Mouse (Mus musculus) liver, embryonic 11.5 days (tissue): ENCODE measurements around the gene Dgkd. TPM values are rescaled to one million over a fixed set of nuclear protein-coding genes. Genes with fewer than 3 reads are reported as not detected.

Experiments used
- ATAC-seq: fragments of 200-750 bp; cut with Nextera tagmentation; replicated peaks from 2 replicates; pipeline ENCODE4 v1.8.0; 2017; ENCODE audit warnings: moderate number of reproducible peaks, mild to moderate bottlenecking, moderate TSS enrichment, moderate library complexity; ENCODE audit not compliant: low FRiP score
- DNase-seq: peaks from one replicate; pipeline ENCODE4 v3.0.0-alpha.2; 2017; ENCODE audit warnings: low spot score
- H3K27ac ChIP-seq: fragments of 300-500 bp; sonication (generic); 2 replicates; pipeline ENCODE4 v1.5.1; 2014; ENCODE audit warnings: mild to moderate bottlenecking, low read depth, low read length, control low read depth
- H3K27me3 ChIP-seq: fragments of 300-500 bp; sonication (generic); replicated peaks from 2 replicates; pipeline ENCODE4 v1.6.1; 2014; ENCODE audit warnings: low read length, mixed read lengths; ENCODE audit not compliant: control insufficient read depth, insufficient read depth
- H3K36me3 ChIP-seq: fragments of 300-500 bp; sonication (generic); 2 replicates; pipeline ENCODE4 v1.6.1; 2014; ENCODE audit warnings: mild to moderate bottlenecking, low read length, moderate library complexity, mixed read lengths; ENCODE audit not compliant: control insufficient read depth, insufficient read depth
- H3K4me1 ChIP-seq: fragments of 300-500 bp; sonication (generic); replicated peaks from 2 replicates; pipeline ENCODE4 v1.6.1; 2014; ENCODE audit warnings: low read length, mixed read lengths; ENCODE audit not compliant: control insufficient read depth, insufficient read depth
- H3K4me2 ChIP-seq: fragments of 300-500 bp; sonication (generic); 2 replicates; pipeline ENCODE4 v1.6.1; 2014; ENCODE audit warnings: mild to moderate bottlenecking, control low read depth, moderate library complexity
- H3K4me3 ChIP-seq: fragments of 300-500 bp; sonication (generic); 2 replicates; pipeline ENCODE4 v1.5.1; 2014; ENCODE audit warnings: low read depth, low read length, control low read depth
- H3K9ac ChIP-seq: fragments of 300-500 bp; sonication (generic); 2 replicates; pipeline ENCODE4 v1.6.1; 2014; ENCODE audit warnings: low read depth, low read length, control low read depth
- H3K9me3 ChIP-seq: fragments of 300-500 bp; sonication (generic); 2 replicates; pipeline ENCODE4 v1.6.1; 2016; ENCODE audit warnings: low read length, inconsistent platforms, mixed read lengths; ENCODE audit not compliant: control insufficient read depth
- WGBS: fragments of 180-500 bp; shearing (Covaris S2); extraction: QIAGEN DNeasy Blood & Tissue Kit; methylation state at CpG from one replicate; pipeline ENCODE4 v1.1.7; 2014; 5-methylcytosine and 5-hydroxymethylcytosine counted together
- polyA plus RNA-seq: library from polyadenylated mRNA; unstranded; fragments of >200 nt; fragmentation: Nextera tagmentation; extraction: Ambion mirVana; gene quantifications from 2 replicates; pipeline ENCODE4 v1.2.1, GENCODE M21; 2014

The Dgkd gene
- polyA plus RNA-seq, 1 experiment from 2014 or later, result 33.5 TPM

DNA sequence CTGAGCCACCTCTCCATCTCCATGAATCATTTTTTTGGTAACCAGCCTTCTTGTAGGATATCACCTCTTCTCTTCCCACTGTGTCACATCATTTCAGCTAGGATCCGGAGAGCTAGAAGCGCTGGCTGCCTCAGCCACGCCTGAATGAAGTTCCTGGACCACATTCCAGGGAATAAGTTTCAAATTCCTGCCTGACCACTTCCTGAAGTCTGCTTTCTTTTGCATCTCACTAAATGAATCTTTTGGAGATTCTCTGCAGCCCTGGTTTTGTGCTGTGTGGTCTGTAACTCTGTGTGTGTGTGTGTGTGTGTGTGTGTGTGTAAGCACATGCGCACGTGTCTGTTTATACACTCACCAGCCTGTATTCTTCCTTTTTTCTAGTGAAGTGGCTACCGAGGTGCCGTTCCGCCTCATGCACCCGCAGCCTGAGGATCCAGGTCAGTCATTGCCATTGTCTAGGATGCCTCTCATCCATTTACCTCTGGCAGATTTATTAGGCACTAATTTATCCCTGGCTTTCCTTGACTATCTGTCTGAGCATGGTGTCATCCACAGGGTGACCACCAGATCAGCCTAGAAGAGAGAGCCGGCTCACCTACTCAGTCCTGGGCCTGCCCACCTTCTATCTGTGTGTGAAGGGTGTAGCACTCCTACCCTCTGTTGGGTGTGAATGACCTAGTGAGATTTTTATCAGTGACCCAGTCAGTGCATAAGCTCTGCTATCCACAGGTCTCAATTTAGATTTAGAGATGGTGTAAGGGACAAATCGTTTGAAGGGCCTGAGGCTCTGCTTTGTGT, 12.5 kb upstream of the Dgkd start:
- H3K36me3 ChIP-seq, result no peaks in the 10 kb centered on the region
- H3K4me1 ChIP-seq, result no peaks in the 10 kb centered on the region
- no peak overlapping the region for H3K27ac ChIP-seq
- no peaks in the 10 kb centered on the region for H3K9me3 ChIP-seq
- DNase-seq, result no peak
- 73% methylated on average over 11 of the region's 11 CpGs for WGBS
- H3K4me3 ChIP-seq, result no peak overlapping the region
- H3K4me2 ChIP-seq, result no peak overlapping the region
- no peak overlapping the region for H3K9ac ChIP-seq
- no peak for ATAC-seq
- H3K27me3 ChIP-seq, result no peaks in the 10 kb centered on the region

DNA sequence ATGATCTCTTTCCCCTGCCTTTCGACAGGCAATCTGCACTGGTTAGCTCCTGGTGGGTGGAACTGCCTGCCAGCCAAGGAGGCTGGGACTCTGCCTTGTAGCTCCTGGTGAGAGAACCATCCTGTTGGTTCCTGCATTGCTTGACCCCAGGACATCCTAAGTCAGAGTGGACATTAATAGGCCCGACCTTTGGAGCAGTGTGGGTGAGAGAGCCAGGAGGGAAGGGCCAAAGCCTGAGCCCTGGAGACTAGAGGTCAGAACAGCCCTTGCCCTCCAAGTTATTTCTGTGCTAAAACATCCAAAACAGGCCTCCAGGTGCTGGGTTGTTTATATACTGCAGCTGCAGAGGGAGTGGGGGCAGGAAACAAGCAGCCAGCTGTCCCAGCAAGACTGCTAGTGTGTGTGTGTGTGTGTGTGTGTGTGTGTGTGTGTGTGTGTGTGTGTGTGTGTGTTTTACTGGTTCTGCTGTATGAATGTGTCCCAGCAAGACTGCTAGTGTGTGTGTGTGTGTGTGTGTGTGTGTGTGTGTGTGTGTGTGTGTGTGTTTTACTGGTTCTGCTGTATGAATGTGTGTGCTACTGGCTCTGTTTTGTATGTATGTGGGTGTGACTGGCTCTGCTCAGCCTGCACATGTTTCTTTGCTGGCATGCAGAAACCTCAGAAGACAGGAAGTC, 6.1 kb upstream of the Dgkd start:
- Histone ChIP-seq H3K4me1 (peaks cover 14% of the 10 kb centered on the region), H3K9ac (no peak overlapping the region), H3K27ac (peak overlapping the region; percentile 2; the same call in 1 of the 2 replicates), H3K4me2 (no peak overlapping the region), H3K27me3 (no peaks in the 10 kb centered on the region), H3K36me3 (no peaks in the 10 kb centered on the region), H3K9me3 (no peaks in the 10 kb centered on the region), H3K4me3 (no peak overlapping the region)
- no peak; the same call in 1 of the 2 replicates for ATAC-seq
- 47% methylated on average over 2 of the region's 2 CpGs for WGBS
- no peak for DNase-seq

DNA sequence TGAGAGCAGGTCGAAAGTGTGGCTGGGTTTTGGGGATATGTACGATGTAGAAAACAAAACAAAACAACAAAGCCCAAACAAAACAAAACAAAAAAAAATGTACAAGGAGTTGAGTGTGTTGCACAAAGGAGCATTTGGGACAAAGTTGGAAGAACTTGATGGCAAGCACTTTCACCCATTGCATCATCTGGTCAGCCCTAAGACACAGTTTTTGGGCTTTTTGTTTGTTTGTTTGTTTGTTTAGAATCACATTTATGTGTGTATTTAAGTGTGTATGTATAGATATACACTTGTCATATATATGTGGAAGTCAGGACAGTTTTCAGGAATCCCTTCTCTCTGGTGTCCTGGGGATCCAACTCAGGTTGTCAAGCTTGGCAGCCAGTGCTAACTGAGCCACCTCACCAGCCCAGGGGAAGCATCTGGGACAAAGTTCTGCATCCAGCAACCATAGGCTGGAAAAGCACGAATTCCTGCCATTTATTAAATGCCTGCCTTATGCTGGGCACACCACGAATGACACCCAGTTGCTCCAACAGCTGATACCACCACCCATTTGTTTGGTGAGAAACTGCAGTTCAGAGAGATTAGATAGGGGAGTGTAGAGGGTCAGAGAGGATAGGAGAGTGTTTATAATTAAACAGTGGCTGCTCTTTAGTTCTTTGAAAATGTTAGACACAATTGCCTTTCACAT, 5.5 kb upstream of the Dgkd start:
- Histone ChIP-seq H3K27me3 (no peaks in the 10 kb centered on the region), H3K27ac (no peak overlapping the region), H3K36me3 (no peaks in the 10 kb centered on the region), H3K9me3 (no peaks in the 10 kb centered on the region), H3K4me3 (no peak overlapping the region), H3K4me1 (peaks cover 14% of the 10 kb centered on the region), H3K4me2 (no peak overlapping the region), H3K9ac (no peak overlapping the region)
- WGBS, result 21% methylated on average over 4 of the region's 4 CpGs
- ATAC-seq, result 0 out of 2 replicates have a peak, but pooled peaks have one; percentile 44
- no peak for DNase-seq

DNA sequence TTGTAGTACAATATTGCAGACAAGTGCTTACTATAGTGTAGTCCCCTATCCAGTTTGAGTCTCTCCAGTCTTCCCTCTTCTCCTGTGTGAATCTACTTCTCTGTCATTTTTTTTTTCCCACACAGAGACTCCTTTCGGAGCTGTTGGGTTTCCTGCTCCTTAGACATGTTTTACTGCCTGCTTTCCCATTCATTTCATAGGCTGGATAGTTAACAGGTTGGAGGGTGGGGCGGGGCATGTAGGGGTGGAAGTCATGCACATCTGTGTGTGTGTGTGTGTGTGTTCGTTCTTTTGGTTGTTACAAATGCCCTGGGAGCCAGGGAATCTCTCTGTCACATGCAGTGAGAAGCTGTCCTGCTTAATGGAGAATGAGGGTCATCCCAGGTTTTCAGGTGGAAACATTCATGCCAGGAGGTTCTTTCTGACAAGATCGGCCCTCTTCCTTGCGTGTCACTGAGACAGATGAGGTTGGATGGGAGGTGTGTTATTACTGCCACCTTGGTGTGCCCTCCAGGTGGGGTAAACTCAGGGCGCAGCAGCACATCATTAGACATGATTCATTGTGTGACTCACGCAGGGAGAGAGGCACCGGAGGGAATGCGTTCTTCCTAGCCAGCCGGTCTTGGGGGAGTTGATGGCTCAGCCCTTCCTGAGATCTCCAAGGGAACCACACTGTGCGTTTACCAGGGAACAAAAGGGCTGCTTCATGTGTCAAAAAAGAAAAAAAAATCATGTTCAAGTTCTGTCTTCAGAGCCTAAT, 4.7 kb upstream of the Dgkd start:
- 66% methylated on average over 11 of the region's 11 CpGs for WGBS
- Histone ChIP-seq H3K4me2 (no peak overlapping the region), H3K27ac (no peak overlapping the region)

DNA sequence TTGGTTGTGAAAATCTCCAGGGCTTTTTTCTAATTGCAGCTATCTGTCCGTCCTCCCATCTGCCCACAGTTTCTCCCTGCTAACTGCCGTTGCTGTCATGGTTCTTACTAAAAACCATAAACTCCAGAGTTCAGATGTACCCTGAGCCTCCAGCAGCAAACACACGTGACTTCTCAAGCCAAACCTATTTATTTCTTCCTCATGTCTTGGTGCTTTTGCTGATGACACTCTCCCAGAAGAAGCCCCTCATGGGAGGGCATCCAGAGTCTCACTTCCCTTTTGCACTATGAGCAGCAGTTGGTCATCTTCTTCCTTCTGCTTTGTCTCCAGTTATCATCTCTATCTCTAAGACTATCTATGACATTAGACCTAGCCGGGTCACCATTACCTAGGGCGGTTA, 3.8 kb upstream of the Dgkd start:
- H3K9me3 ChIP-seq, result no peaks in the 10 kb centered on the region
- peaks cover 19% of the 10 kb centered on the region for H3K4me1 ChIP-seq
- H3K9ac ChIP-seq, result no peak overlapping the region
- no peak overlapping the region for H3K27ac ChIP-seq
- H3K27me3 ChIP-seq, result no peaks in the 10 kb centered on the region
- no peak overlapping the region for H3K4me3 ChIP-seq
- no peak for ATAC-seq
- H3K36me3 ChIP-seq, result no peaks in the 10 kb centered on the region
- DNase-seq, result no peak
- no peak overlapping the region for H3K4me2 ChIP-seq
- WGBS, result 49% methylated on average over 5 of the region's 5 CpGs

More for the DNA sequence above, 4.7 kb upstream of the Dgkd start:
- no peaks in the 10 kb centered on the region for H3K27me3 ChIP-seq
- no peak overlapping the region for H3K9ac ChIP-seq
- peaks cover 14% of the 10 kb centered on the region for H3K4me1 ChIP-seq
- DNase-seq (no peak), ATAC-seq (no peak)
- no peaks in the 10 kb centered on the region for H3K9me3 ChIP-seq
- no peak overlapping the region for H3K4me3 ChIP-seq
- H3K36me3 ChIP-seq, result no peaks in the 10 kb centered on the region

DNA sequence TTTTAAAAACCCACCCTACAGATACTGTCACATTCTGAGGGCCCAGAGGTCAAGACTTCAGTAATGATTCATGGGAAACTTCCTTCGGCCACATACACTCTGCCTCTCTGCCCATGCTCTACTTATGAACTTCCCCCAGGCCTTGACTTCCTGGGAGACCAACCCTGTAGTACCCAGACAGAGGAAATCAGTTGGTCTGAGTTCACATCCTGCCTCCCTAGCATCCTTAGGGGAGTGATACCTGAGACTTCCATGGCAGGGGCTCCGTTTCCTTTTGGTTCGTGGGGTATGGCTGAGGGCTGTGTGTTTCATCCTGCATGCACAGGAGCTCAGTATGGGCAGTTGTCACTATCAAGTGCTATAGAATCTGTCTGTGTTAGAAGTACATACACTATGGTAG, 1.7 kb upstream of the Dgkd start:
- peaks cover 31% of the 10 kb centered on the region for H3K4me1 ChIP-seq
- WGBS, result 86% methylated on average over 3 of the region's 3 CpGs
- H3K4me3 ChIP-seq, result no peak overlapping the region
- DNase-seq (no peak), ATAC-seq (no peak)
- no peaks in the 10 kb centered on the region for H3K27me3 ChIP-seq
- no peak overlapping the region for H3K27ac ChIP-seq
- H3K9ac ChIP-seq, result no peak overlapping the region
- H3K4me2 ChIP-seq, result no peak overlapping the region
- H3K36me3 ChIP-seq, result no peaks in the 10 kb centered on the region
- no peaks in the 10 kb centered on the region for H3K9me3 ChIP-seq

DNA sequence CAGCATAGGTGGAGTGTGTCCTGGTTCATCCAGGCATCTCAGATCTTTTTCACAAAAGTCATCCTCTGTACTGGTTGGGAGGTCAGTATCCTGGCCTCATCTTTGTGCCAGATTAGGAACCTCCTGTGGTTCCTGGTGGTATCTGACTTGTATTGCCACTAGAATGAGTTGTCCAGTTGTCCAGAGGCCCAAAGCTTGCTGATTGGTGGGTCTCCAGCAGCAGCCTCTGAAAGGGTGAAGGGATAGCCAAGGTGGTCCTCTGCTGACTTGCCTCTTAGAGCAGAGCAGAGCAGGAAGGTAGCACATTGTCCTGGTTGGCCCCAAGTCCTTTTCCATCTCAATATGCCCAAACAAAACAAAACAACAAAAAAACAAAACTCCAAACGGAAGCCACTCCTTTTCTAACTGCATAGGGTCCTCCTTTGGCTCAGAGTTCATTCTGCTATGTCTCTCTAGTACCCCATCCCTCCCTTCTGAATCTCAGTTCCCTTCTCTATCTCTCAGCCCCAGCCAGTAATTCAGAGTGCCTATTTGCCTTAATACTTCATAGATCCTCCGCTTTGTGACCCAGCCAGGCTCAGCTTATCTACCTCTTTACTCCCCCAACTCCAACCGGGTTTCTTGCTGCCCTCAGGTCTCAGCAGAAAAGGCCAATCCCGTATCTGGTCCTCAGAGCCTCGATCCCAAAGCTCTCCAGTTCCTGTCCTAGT, 851 bp upstream of the Dgkd start:
- Histone ChIP-seq H3K27ac (no peak overlapping the region), H3K27me3 (no peaks in the 10 kb centered on the region), H3K36me3 (no peaks in the 10 kb centered on the region), H3K4me1 (peaks cover 29% of the 10 kb centered on the region), H3K9me3 (no peaks in the 10 kb centered on the region), H3K4me2 (peak overlapping the region; percentile 98), H3K4me3 (no peak overlapping the region), H3K9ac (no peak overlapping the region)
- DNase-seq (no peak), ATAC-seq (no peak)
- 48% methylated on average over 5 of the region's 5 CpGs for WGBS
